Mouse (Mus musculus): ENCODE results near the gene Ccdc181. TPM values are rescaled to one million over a fixed set of nuclear protein-coding genes. Genes with fewer than 3 reads are reported as not detected.

The Ccdc181 gene
- polyA plus RNA-seq, 1 experiment from 2014 or later: 18.4 TPM

DNA sequence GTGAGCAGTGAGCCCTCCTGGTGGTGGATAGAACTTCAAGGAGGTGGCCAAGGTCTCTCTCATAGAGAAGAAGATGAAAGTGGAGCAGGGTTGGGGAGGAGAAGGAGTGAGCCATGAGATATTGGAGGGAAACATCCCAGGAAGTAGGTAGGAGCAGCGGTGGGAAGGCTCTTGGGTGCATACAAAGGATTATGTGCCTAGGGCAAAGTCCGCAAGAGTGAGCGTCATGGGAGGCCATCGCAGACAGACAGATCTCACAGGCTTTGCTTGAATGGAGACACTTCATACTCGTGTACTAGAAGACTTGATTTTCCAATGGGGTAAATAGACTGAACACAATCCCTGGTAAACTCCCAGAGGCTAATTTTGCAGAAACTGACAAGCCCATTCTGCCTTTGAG lies 43.1 kb downstream of the Ccdc181 start:
- DNase-seq (ENCODE audit: low spot score): no peak
- no peaks in the 10 kb centered on the region for H3K36me3 ChIP-seq (ENCODE audit: control insufficient read depth, insufficient read depth, low read length)
- H3K4me1 ChIP-seq (replicated peaks; ENCODE audit: control insufficient read depth, insufficient read depth, low read length): no peaks in the 10 kb centered on the region
- no peak overlapping the region for H3K27ac ChIP-seq (ENCODE audit: low read depth, low read length)
- 91% methylated on average over 5 of the region's 5 CpGs for WGBS
- H3K9ac ChIP-seq (ENCODE audit: low read length): no peak overlapping the region
- no peak overlapping the region for H3K4me2 ChIP-seq (ENCODE audit: low read depth, low read length, severe bottlenecking)
- H3K4me3 ChIP-seq (ENCODE audit: low read depth, low read length): no peak overlapping the region
- no peaks in the 10 kb centered on the region for H3K27me3 ChIP-seq (ENCODE audit: control insufficient read depth, insufficient read depth, low read length)
- no peak for ATAC-seq (replicated peaks; ENCODE audit: low FRiP score)
- H3K9me3 ChIP-seq (ENCODE audit: control insufficient read depth, low read length): no peaks in the 10 kb centered on the region

DNA sequence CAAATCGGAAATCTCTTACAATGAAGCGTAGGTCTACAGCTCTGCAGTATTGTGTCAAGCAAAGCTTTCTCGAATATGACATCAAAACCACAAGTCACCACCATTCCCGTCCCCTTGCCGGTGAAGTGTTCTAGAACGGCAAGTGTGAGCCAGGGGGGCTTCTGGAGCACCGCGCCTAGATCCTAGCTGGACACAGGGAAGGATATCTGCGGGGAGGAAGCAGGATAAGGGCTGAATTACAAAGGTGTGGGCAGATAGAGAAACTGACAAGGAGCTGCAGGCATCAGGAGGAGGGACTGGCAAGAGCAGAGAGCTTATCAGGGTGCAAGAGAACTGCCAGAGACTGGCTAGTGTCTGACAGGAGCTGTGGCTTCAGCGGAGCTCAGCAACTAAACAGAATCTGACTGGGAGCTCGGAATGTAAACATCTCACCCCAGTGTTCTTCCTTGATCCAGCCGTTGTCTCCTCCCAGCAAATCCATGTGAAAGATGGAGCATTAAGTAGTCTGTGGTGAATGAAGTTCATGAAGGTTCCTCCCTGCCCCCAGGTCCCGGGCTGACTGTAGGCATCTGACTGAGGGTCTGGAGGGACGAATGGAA lies 44.3 kb downstream of the Ccdc181 start:
- ATAC-seq (replicated peaks; ENCODE audit: low FRiP score) (no peak), DNase-seq (ENCODE audit: low spot score) (no peak)
- Histone ChIP-seq H3K27ac (ENCODE audit: low read depth, low read length) (no peak overlapping the region), H3K36me3 (ENCODE audit: control insufficient read depth, insufficient read depth, low read length) (no peaks in the 10 kb centered on the region), H3K4me2 (ENCODE audit: low read depth, low read length, severe bottlenecking) (no peak overlapping the region), H3K9me3 (ENCODE audit: control insufficient read depth, low read length) (no peaks in the 10 kb centered on the region), H3K4me1 (replicated peaks; ENCODE audit: control insufficient read depth, insufficient read depth, low read length) (no peaks in the 10 kb centered on the region), H3K4me3 (ENCODE audit: low read depth, low read length) (no peak overlapping the region), H3K9ac (ENCODE audit: low read length) (no peak overlapping the region), H3K27me3 (ENCODE audit: control insufficient read depth, insufficient read depth, low read length) (no peaks in the 10 kb centered on the region)
- WGBS: 85% methylated on average over 14 of the region's 14 CpGs

DNA sequence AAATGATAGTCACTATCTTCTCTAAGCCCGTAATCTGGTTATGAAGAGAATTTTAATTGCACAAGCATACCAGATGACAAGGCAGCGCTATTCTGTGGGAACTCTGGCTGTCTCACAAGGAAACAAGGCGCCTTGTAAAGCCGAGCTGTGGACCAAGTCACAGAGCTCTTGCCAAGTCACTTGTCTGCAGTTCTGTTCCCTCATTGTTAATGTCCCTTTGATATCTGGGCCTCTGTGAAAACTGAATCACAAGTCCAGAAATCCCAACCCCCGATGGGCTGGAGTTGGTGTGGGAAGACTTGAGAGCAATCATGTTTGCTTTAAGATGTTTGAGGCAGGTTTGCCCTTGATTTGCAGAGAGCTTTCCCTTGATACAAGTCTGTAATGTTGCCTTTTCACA lies 45.3 kb downstream of the Ccdc181 start:
- Histone ChIP-seq H3K4me1 (replicated peaks; ENCODE audit: control insufficient read depth, insufficient read depth, low read length) (no peaks in the 10 kb centered on the region), H3K27ac (ENCODE audit: low read depth, low read length) (no peak overlapping the region), H3K9ac (ENCODE audit: low read length) (no peak overlapping the region), H3K36me3 (ENCODE audit: control insufficient read depth, insufficient read depth, low read length) (no peaks in the 10 kb centered on the region), H3K4me2 (ENCODE audit: low read depth, low read length, severe bottlenecking) (no peak overlapping the region), H3K9me3 (ENCODE audit: control insufficient read depth, low read length) (no peaks in the 10 kb centered on the region), H3K4me3 (ENCODE audit: low read depth, low read length) (no peak overlapping the region), H3K27me3 (ENCODE audit: control insufficient read depth, insufficient read depth, low read length) (no peaks in the 10 kb centered on the region)
- 75% methylated on average over 5 of the region's 5 CpGs for WGBS
- ATAC-seq (replicated peaks; ENCODE audit: low FRiP score) (no peak), DNase-seq (ENCODE audit: low spot score) (no peak)

DNA sequence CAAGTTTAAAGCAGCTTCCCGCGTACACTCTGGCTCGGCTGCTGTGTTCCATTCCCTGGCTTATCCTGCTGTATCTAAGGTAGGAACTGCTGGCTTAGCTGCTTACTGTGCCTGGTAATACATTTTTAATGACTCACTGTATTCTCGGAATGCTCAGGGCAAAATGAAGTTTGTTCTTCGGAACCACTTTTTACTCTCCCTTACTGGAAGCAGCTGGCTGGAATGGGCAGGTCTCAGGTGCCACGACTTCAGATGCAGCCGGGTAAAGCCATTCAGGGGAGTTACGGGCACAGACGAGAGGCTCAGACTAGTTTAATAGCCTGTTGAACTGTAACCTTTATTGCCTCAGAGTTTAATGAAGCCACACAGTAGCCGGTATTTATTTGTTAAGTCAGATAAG lies 46.0 kb downstream of the Ccdc181 start:
- no peak for DNase-seq (ENCODE audit: low spot score)
- no peak overlapping the region for H3K4me3 ChIP-seq (ENCODE audit: low read depth, low read length)
- ATAC-seq (replicated peaks; ENCODE audit: low FRiP score): no peak
- no peak overlapping the region for H3K27ac ChIP-seq (ENCODE audit: low read depth, low read length)
- no peak overlapping the region for H3K9ac ChIP-seq (ENCODE audit: low read length)
- no peaks in the 10 kb centered on the region for H3K9me3 ChIP-seq (ENCODE audit: control insufficient read depth, low read length)
- no peak overlapping the region for H3K4me2 ChIP-seq (ENCODE audit: low read depth, low read length, severe bottlenecking)
- H3K27me3 ChIP-seq (ENCODE audit: control insufficient read depth, insufficient read depth, low read length): no peaks in the 10 kb centered on the region
- H3K4me1 ChIP-seq (replicated peaks; ENCODE audit: control insufficient read depth, insufficient read depth, low read length): no peaks in the 10 kb centered on the region
- WGBS: 83% methylated on average over 10 of the region's 10 CpGs
- no peaks in the 10 kb centered on the region for H3K36me3 ChIP-seq (ENCODE audit: control insufficient read depth, insufficient read depth, low read length)

DNA sequence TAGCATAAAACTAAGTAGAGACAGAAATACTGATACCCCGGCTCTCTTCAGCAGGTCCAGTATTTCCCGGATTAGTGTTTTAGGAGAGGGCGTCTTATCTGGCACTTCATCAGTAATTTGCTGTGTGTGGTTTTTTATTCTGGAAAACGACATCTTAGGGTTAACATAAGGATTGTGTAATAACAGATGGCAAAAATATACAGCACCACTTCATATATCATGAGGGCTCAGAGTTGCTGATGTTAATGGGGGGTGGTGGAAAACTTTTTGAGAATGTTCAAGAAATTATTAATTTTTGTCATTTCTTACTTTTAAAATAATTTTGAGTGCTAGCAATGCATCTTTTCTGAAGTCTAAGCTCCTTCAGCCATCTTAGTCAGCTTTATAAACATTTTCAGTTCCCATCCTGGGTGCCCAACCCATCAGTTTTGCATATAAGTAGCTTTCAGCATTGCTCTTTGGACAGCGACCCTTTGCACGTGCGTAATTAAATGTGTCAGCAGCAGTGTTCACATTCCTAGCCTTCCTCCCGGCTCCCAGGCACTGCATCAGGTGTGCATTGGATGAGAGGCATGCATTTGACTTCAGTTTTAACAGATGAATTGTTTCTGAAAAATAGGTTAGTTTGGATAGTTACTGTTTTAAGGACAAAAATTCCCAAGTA lies 47.7 kb downstream of the Ccdc181 start:
- H3K4me1 ChIP-seq (replicated peaks; ENCODE audit: control insufficient read depth, insufficient read depth, low read length): no peaks in the 10 kb centered on the region
- H3K4me3 ChIP-seq (ENCODE audit: low read depth, low read length): no peak overlapping the region
- ATAC-seq (replicated peaks; ENCODE audit: low FRiP score): no peak
- no peaks in the 10 kb centered on the region for H3K36me3 ChIP-seq (ENCODE audit: control insufficient read depth, insufficient read depth, low read length)
- no peaks in the 10 kb centered on the region for H3K9me3 ChIP-seq (ENCODE audit: control insufficient read depth, low read length)
- no peak for DNase-seq (ENCODE audit: low spot score)
- H3K27ac ChIP-seq (ENCODE audit: low read depth, low read length): no peak overlapping the region
- H3K4me2 ChIP-seq (ENCODE audit: low read depth, low read length, severe bottlenecking): no peak overlapping the region
- H3K27me3 ChIP-seq (ENCODE audit: control insufficient read depth, insufficient read depth, low read length): no peaks in the 10 kb centered on the region
- H3K9ac ChIP-seq (ENCODE audit: low read length): no peak overlapping the region
- 86% methylated on average over 8 of the region's 8 CpGs for WGBS

DNA sequence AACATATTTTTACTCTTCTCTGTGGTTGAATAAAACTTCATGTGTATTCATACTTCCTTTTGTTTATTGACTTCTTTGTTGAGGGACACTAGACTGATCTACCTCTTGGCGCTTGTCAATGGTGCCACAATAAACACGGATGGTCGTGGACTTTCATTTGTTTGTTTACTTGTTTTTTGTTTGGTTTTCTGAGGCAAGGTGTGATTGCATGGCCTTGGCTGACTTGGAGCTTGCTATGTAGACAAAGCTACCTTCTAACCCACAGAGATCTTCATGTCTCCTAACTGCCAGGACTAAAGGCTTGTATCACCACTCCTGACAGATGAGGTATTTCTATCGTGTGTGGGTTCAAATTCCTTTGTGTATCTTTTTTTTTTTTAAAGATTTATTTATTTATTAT lies 48.8 kb downstream of the Ccdc181 start:
- no peak overlapping the region for H3K9ac ChIP-seq (ENCODE audit: low read length)
- DNase-seq (ENCODE audit: low spot score) (no peak), ATAC-seq (replicated peaks; ENCODE audit: low FRiP score) (no peak)
- no peak overlapping the region for H3K27ac ChIP-seq (ENCODE audit: low read depth, low read length)
- H3K27me3 ChIP-seq (ENCODE audit: control insufficient read depth, insufficient read depth, low read length): no peaks in the 10 kb centered on the region
- no peak overlapping the region for H3K4me3 ChIP-seq (ENCODE audit: low read depth, low read length)
- H3K36me3 ChIP-seq (ENCODE audit: control insufficient read depth, insufficient read depth, low read length): no peaks in the 10 kb centered on the region
- H3K4me2 ChIP-seq (ENCODE audit: low read depth, low read length, severe bottlenecking): no peak overlapping the region
- no peaks in the 10 kb centered on the region for H3K4me1 ChIP-seq (replicated peaks; ENCODE audit: control insufficient read depth, insufficient read depth, low read length)
- H3K9me3 ChIP-seq (ENCODE audit: control insufficient read depth, low read length): no peaks in the 10 kb centered on the region
- 94% methylated on average over 4 of the region's 4 CpGs for WGBS

DNA sequence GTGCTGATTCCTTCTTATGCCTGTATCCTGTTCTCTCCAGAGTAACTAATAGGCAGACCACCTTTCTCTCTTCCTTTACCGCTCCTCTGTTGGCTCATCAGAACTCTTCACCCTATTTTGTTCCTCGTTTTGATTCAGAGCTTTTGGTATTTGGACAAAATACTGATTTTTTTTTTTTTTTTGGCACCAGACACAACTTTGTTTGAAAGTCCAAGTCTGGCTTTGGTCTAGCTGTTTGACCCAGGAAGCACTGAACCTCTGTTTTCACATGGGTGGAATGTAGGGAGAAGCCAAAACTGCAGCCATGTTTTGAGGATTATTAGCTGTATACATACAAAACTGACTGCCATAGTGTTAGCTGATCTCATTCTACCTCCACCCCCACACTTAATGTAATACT lies 49.5 kb downstream of the Ccdc181 start:
- ATAC-seq (replicated peaks; ENCODE audit: low FRiP score) (no peak), DNase-seq (ENCODE audit: low spot score) (no peak)
- H3K27me3 ChIP-seq (ENCODE audit: control insufficient read depth, insufficient read depth, low read length): no peaks in the 10 kb centered on the region
- no peak overlapping the region for H3K9ac ChIP-seq (ENCODE audit: low read length)
- 88% methylated on average over 2 of the region's 2 CpGs for WGBS
- no peaks in the 10 kb centered on the region for H3K9me3 ChIP-seq (ENCODE audit: control insufficient read depth, low read length)
- no peaks in the 10 kb centered on the region for H3K36me3 ChIP-seq (ENCODE audit: control insufficient read depth, insufficient read depth, low read length)
- no peak overlapping the region for H3K4me2 ChIP-seq (ENCODE audit: low read depth, low read length, severe bottlenecking)
- no peak overlapping the region for H3K27ac ChIP-seq (ENCODE audit: low read depth, low read length)
- no peak overlapping the region for H3K4me3 ChIP-seq (ENCODE audit: low read depth, low read length)
- H3K4me1 ChIP-seq (replicated peaks; ENCODE audit: control insufficient read depth, insufficient read depth, low read length): no peaks in the 10 kb centered on the region

DNA sequence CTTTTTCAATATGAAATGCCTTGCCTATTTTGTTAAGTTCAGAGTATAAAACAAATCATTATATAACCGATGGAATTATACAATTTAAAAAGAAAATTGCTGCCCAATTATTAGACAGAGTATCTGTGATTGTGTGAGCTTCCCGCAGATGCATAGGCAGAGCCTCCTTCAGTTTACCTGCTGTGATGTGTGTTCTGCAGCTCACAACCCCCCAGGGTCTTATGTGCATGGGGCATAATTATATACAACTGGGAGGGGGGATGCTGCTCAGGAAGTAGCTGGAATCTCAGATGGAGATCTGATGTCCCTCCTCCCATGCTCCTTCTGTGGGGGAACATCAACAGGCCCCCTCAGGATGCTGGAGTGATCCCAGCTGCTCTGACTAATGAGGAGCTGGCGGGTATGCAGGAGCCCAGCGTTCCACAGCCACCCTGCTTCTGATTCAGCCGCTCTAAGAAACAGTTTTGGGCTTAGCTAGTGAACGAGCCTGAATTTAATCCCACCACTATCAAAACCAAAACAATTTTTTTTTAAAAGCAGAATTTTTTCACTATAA lies 51.3 kb downstream of the Ccdc181 start:
- no peak for DNase-seq (ENCODE audit: low spot score)

DNA sequence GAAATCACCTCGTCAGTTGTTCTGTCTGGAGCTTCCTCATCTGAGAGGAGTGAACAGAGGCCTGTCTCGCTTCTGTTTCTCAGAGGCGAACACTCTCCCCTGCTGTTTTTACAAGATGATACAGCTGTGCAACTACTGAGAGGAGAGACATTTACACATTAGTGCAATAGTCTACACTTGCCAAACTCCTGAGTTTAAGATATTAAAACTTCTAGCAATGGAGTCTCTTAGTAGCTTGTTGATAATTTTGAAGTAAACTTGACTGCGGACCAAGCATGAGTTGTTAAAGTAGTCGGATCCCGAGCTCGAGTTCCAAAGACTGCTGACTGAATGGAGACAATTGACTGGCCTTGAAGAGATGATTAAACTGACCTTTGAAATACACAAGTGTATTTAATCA lies 52.4 kb downstream of the Ccdc181 start:
- Histone ChIP-seq H3K27me3 (ENCODE audit: control insufficient read depth, insufficient read depth, low read length) (no peaks in the 10 kb centered on the region), H3K9me3 (ENCODE audit: control insufficient read depth, low read length) (no peaks in the 10 kb centered on the region), H3K27ac (ENCODE audit: low read depth, low read length) (no peak overlapping the region), H3K4me1 (replicated peaks; ENCODE audit: control insufficient read depth, insufficient read depth, low read length) (no peaks in the 10 kb centered on the region), H3K36me3 (ENCODE audit: control insufficient read depth, insufficient read depth, low read length) (no peaks in the 10 kb centered on the region), H3K9ac (ENCODE audit: low read length) (no peak overlapping the region), H3K4me2 (ENCODE audit: low read depth, low read length, severe bottlenecking) (no peak overlapping the region), H3K4me3 (ENCODE audit: low read depth, low read length) (no peak overlapping the region)
- ATAC-seq (replicated peaks; ENCODE audit: low FRiP score) (no peak), DNase-seq (ENCODE audit: low spot score) (no peak)
- WGBS: 84% methylated on average over 7 of the region's 7 CpGs

More for the DNA sequence above, 51.3 kb downstream of the Ccdc181 start:
- 69% methylated on average over 6 of the region's 6 CpGs for WGBS
- H3K4me1 ChIP-seq (replicated peaks; ENCODE audit: control insufficient read depth, insufficient read depth, low read length): no peaks in the 10 kb centered on the region
- no peak overlapping the region for H3K27ac ChIP-seq (ENCODE audit: low read depth, low read length)
- no peaks in the 10 kb centered on the region for H3K9me3 ChIP-seq (ENCODE audit: control insufficient read depth, low read length)
- no peak overlapping the region for H3K9ac ChIP-seq (ENCODE audit: low read length)
- H3K36me3 ChIP-seq (ENCODE audit: control insufficient read depth, insufficient read depth, low read length): no peaks in the 10 kb centered on the region
- no peaks in the 10 kb centered on the region for H3K27me3 ChIP-seq (ENCODE audit: control insufficient read depth, insufficient read depth, low read length)
- no peak overlapping the region for H3K4me2 ChIP-seq (ENCODE audit: low read depth, low read length, severe bottlenecking)
- H3K4me3 ChIP-seq (ENCODE audit: low read depth, low read length): no peak overlapping the region
- no peak; the same call in 1 of the 2 replicates for ATAC-seq (replicated peaks; ENCODE audit: low FRiP score)

Data from forebrain, embryonic 11.5 days (tissue).